Mouse (Mus musculus) frontal cortex, postnatal 14 days (tissue): ENCODE measurements around the gene Pdcd10.

ENCODE experiments used
- DNase-seq, 2 experiments: peaks; one replicate each; pipeline ENCODE4 v3.0.0; 2022; ENCODE audit warnings: low spot score in 2 of 2

The Pdcd10 gene

GRCm38 (mm10) chr3:75474657-75475056 lies 82.0 kb downstream of the Pdcd10 start:
- no peak for DNase-seq

- DNase-seq = no peak
Measured at GRCm38 (mm10) chr3:75468154-75468553, 88.5 kb downstream of the Pdcd10 start.
